Mouse (Mus musculus) heart, embryonic 13.5 days (tissue): Measurements from ENCODE around the gene Dram1. TPM values are rescaled to one million over a fixed set of nuclear protein-coding genes. Genes with fewer than 3 reads are reported as not detected.

Source experiments
- ATAC-seq: fragments of 200-750 bp; cut with Nextera tagmentation; 2 replicates; pipeline ENCODE4 v1.8.0; 2017; ENCODE audit warnings: moderate TSS enrichment; ENCODE audit not compliant: insufficient number of reproducible peaks, low FRiP score, low TSS enrichment; ENCODE audit errors: extremely low read depth
- H3K27ac ChIP-seq: fragments of 300-500 bp; sonication (generic); replicated peaks from 2 replicates; pipeline ENCODE4 v1.5.1; 2015; ENCODE audit warnings: moderate library complexity, mild to moderate bottlenecking, inconsistent platforms
- H3K27me3 ChIP-seq: fragments of 300-500 bp; sonication (generic); replicated peaks from 2 replicates; pipeline ENCODE4 v1.6.1; 2015; ENCODE audit warnings: mild to moderate bottlenecking, inconsistent platforms
- H3K36me3 ChIP-seq: fragments of 300-500 bp; sonication (generic); 2 replicates; pipeline ENCODE4 v1.6.1; 2015; ENCODE audit warnings: mild to moderate bottlenecking, inconsistent platforms
- H3K4me1 ChIP-seq: fragments of 300-500 bp; sonication (generic); 2 replicates; pipeline ENCODE4 v1.6.1; 2015; ENCODE audit warnings: inconsistent platforms
- H3K4me2 ChIP-seq: fragments of 300-500 bp; sonication (generic); 2 replicates; pipeline ENCODE4 v1.6.1; 2015; ENCODE audit warnings: inconsistent platforms, mild to moderate bottlenecking, moderate library complexity
- H3K4me3 ChIP-seq: fragments of 300-500 bp; sonication (generic); 2 replicates; pipeline ENCODE4 v1.5.1; 2015; ENCODE audit warnings: moderate library complexity, mild to moderate bottlenecking, inconsistent platforms
- H3K9ac ChIP-seq: fragments of 300-500 bp; sonication (generic); 2 replicates; pipeline ENCODE4 v1.6.1; 2015; ENCODE audit warnings: inconsistent platforms, mild to moderate bottlenecking, moderate library complexity
- H3K9me3 ChIP-seq: fragments of 300-500 bp; sonication (generic); 2 replicates; pipeline ENCODE4 v1.6.1; 2016; ENCODE audit warnings: inconsistent platforms
- WGBS: fragments of 180-500 bp; shearing (Covaris S2); methylation state at CpG from one replicate; pipeline ENCODE4 v1.1.7; 2015; ENCODE audit warnings: mixed read lengths; 5-methylcytosine and 5-hydroxymethylcytosine counted together
- polyA plus RNA-seq: library from polyadenylated mRNA; unstranded; fragments of >200 nt; fragmentation: Nextera tagmentation; extraction: Ambion mirVana; gene quantifications from 2 replicates; pipeline ENCODE4 v1.2.1, GENCODE M21; 2015

The Dram1 gene
- polyA plus RNA-seq, 1 experiment from 2014 or later, result 1.4 TPM

DNA sequence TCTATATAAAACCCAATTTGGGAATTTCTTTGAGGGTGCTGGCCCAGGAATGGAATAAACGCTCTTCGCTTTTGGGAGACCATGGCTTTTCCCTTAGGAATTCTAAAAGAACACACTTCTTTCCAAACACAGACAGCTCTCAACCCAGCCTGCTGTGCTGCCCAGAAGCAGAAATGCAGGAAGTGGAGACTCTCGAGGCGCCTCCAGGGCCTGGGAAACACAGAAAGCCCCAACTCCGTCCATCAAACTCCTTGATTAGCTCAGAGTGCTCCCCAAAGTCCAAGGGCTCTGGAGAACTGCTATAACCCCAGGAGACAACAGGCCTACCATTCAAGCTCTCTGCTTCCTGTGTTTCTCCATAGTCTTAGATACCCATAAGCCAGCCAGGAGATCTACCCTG is 61.7 kb downstream of the Dram1 start:
- no peaks in the 10 kb centered on the region for H3K36me3 ChIP-seq
- H3K9me3 ChIP-seq, result no peaks in the 10 kb centered on the region
- H3K4me3 ChIP-seq, result no peak overlapping the region
- H3K27me3 ChIP-seq, result no peaks in the 10 kb centered on the region
- ATAC-seq, result no peak
- no peak overlapping the region for H3K4me2 ChIP-seq
- peaks cover 11% of the 10 kb centered on the region for H3K4me1 ChIP-seq
- H3K27ac ChIP-seq, result no peak overlapping the region
- WGBS, result 80% methylated on average over 5 of the region's 5 CpGs
- H3K9ac ChIP-seq, result no peak overlapping the region

- Histone ChIP-seq H3K9ac (no peak overlapping the region), H3K4me1 (no peaks in the 10 kb centered on the region), H3K9me3 (no peaks in the 10 kb centered on the region), H3K27me3 (no peaks in the 10 kb centered on the region), H3K4me3 (no peak overlapping the region), H3K4me2 (no peak overlapping the region), H3K36me3 (no peaks in the 10 kb centered on the region), H3K27ac (no peak overlapping the region)
- ATAC-seq, result no peak
- 80% methylated on average over 5 of the region's 5 CpGs for WGBS
Measured at GRCm38 (mm10) chr10:88314841-88315240, 64.0 kb downstream of the Dram1 start.

DNA sequence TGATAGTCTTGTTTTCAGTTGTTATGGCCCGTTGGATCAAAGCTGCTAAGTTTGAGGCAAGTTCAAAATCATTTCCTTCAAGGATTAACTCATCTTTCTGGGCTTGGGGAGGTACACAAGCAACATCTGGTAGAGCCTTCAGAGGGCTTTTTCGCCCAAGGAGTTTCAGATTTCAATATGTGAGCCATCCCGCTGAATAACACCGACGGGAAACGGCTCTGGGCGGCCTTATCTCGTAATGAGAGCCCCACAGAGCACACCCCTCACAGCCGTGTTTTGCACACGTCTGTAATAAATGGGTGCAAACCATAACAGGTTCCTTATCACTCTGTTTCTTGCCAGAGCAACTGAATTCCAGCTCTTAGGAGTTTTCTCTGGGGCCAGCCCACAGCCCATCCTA is 69.0 kb downstream of the Dram1 start:
- no peaks in the 10 kb centered on the region for H3K9me3 ChIP-seq
- H3K4me3 ChIP-seq, result no peak overlapping the region
- 59% methylated on average over 10 of the region's 10 CpGs for WGBS
- H3K4me2 ChIP-seq, result no peak overlapping the region
- H3K27ac ChIP-seq, result no peak overlapping the region
- no peaks in the 10 kb centered on the region for H3K36me3 ChIP-seq
- ATAC-seq, result no peak
- H3K27me3 ChIP-seq, result no peaks in the 10 kb centered on the region
- H3K9ac ChIP-seq, result no peak overlapping the region
- H3K4me1 ChIP-seq, result no peaks in the 10 kb centered on the region

- 78% methylated on average over 3 of the region's 3 CpGs for WGBS
- H3K36me3 ChIP-seq, result no peaks in the 10 kb centered on the region
- no peak for ATAC-seq
Measured at GRCm38 (mm10) chr10:88306235-88306634, 72.6 kb downstream of the Dram1 start.

GRCm38 (mm10) chr10:88304302-88304701 is 74.6 kb downstream of the Dram1 start:
- ATAC-seq, result no peak
- 7% methylated on average over 4 of the region's 4 CpGs for WGBS
- H3K9ac ChIP-seq, result no peak overlapping the region

More at GRCm38 (mm10) chr10:88306235-88306634, 72.6 kb downstream of the Dram1 start:
- no peaks in the 10 kb centered on the region for H3K27me3 ChIP-seq
- H3K9me3 ChIP-seq, result no peaks in the 10 kb centered on the region
- no peak overlapping the region for H3K27ac ChIP-seq
- no peak overlapping the region for H3K4me2 ChIP-seq
- H3K4me3 ChIP-seq, result no peak overlapping the region
- no peaks in the 10 kb centered on the region for H3K4me1 ChIP-seq
- H3K9ac ChIP-seq, result no peak overlapping the region

DNA sequence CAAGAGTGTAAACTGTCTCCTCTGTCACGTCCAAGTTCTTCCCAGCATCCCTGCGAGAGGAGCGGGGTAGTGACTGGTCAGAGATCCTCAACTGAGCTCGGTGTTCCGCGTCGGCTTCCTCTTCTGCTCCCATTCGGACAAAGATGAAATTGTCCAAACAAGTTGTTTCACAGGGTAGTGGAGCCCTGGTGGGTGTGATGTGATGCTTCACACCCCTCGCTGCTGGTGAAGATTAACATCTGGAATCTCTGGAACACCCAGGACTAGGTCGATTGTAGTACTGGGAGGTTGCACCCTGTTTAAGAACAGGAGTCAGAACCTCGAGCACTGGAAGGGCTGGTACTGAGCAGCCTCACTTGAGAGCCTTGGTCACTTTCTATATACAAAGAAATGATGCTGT is 75.8 kb downstream of the Dram1 start:
- no peak overlapping the region for H3K4me2 ChIP-seq
- H3K36me3 ChIP-seq, result no peaks in the 10 kb centered on the region
- ATAC-seq, result no peak
- peaks cover 5% of the 10 kb centered on the region; the same call in 1 of the 2 replicates for H3K9me3 ChIP-seq
- WGBS, result 62% methylated on average over 11 of the region's 11 CpGs
- H3K27ac ChIP-seq, result no peak overlapping the region
- H3K27me3 ChIP-seq, result no peaks in the 10 kb centered on the region
- H3K4me3 ChIP-seq, result no peak overlapping the region
- no peak overlapping the region for H3K9ac ChIP-seq
- H3K4me1 ChIP-seq, result no peaks in the 10 kb centered on the region

More at GRCm38 (mm10) chr10:88304302-88304701, 74.6 kb downstream of the Dram1 start:
- H3K4me3 ChIP-seq, result no peak overlapping the region
- H3K27ac ChIP-seq, result no peak overlapping the region
- H3K4me2 ChIP-seq, result no peak overlapping the region
- H3K4me1 ChIP-seq, result no peaks in the 10 kb centered on the region
- H3K36me3 ChIP-seq, result no peaks in the 10 kb centered on the region
- H3K27me3 ChIP-seq, result no peaks in the 10 kb centered on the region
- no peaks in the 10 kb centered on the region; the same call in 1 of the 2 replicates for H3K9me3 ChIP-seq

DNA sequence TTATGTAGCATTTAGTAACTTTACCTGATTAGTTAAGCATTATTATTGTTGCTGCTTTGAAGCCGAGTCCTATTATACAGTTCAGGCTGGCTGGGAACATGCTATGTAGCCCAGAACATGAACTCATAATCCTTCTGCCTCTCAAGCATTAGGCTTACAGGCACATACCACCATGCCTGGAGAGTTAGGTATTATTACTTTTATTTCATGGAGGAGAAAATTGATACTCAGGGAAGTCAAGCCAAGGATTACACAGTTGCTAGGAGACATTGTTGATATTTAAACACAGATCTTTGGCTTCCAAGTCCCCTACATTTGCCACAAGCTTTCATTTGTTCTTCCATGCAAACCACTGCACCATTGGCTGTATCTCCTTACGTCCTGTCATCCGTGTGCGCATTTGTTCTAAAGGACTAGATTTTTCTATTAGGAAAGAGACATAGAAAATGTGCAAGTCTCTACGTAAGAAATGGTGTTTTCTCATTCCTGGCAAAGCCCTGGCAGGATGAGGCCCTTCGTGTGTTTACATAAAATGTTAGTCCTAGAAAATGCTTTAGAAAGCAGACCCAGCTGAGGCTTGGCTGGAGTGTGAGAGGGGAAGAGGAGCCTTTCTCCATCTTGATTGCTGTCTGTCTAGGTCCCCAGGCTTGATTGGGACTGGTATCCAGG is 76.9 kb downstream of the Dram1 start:
- H3K27me3 ChIP-seq, result no peaks in the 10 kb centered on the region
- WGBS, result 79% methylated on average over 6 of the region's 6 CpGs
- no peaks in the 10 kb centered on the region for H3K4me1 ChIP-seq
- peaks cover 5% of the 10 kb centered on the region; the same call in 1 of the 2 replicates for H3K9me3 ChIP-seq
- no peak for ATAC-seq
- no peak overlapping the region for H3K9ac ChIP-seq
- H3K4me2 ChIP-seq, result no peak overlapping the region
- no peaks in the 10 kb centered on the region for H3K36me3 ChIP-seq
- no peak overlapping the region for H3K4me3 ChIP-seq
- H3K27ac ChIP-seq, result no peak overlapping the region

DNA sequence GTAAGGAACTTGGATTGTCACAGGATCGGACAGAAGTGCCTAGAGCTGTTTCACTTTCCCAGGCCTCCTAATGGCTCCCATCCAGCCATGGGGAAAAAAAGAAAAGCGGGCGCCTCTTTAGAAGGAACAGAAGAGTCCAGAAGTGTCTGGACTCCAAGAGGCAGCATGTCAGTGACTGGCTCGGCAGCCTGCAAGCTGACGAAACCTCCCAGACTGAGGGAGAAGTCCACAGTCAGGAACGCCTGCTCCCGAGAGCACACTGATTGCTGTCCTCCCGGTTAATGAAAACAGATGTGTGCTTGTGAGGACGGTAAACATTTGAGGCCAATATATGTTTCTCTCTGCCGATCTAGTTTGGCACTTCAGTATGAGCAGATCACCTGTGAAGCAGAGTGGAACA is 81.9 kb downstream of the Dram1 start:
- no peaks in the 10 kb centered on the region for H3K4me1 ChIP-seq
- H3K27ac ChIP-seq, result no peak overlapping the region
- H3K9ac ChIP-seq, result no peak overlapping the region
- WGBS, result 59% methylated on average over 10 of the region's 10 CpGs
- no peak overlapping the region for H3K4me2 ChIP-seq
- H3K27me3 ChIP-seq, result no peaks in the 10 kb centered on the region
- H3K36me3 ChIP-seq, result no peaks in the 10 kb centered on the region
- H3K9me3 ChIP-seq, result peaks cover 5% of the 10 kb centered on the region; the same call in 1 of the 2 replicates
- no peak for ATAC-seq
- H3K4me3 ChIP-seq, result no peak overlapping the region

DNA sequence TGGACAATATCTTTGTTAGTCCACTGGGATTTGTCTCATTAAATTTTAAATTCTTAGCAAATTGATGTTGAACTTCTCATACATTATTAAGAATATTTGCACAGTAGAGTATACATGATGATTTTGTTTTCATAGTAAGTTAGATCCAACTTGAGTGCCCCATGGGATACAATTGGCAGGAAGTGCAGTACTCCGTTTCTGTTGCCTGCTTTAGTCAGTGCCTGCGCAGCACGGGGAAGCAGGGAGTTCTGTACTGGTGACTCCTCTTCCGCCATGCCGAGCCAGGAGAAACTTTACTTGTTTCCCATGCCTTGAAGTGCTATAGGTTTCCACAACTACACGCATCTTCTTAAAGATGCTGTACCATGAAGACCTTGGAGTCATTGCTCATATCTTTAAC is 83.8 kb downstream of the Dram1 start:
- no peak overlapping the region for H3K4me3 ChIP-seq
- H3K27ac ChIP-seq, result no peak overlapping the region
- no peaks in the 10 kb centered on the region for H3K4me1 ChIP-seq
- no peak overlapping the region for H3K9ac ChIP-seq
- ATAC-seq, result no peak
- 77% methylated on average over 6 of the region's 6 CpGs for WGBS
- no peak overlapping the region for H3K4me2 ChIP-seq
- no peaks in the 10 kb centered on the region for H3K27me3 ChIP-seq
- no peaks in the 10 kb centered on the region for H3K36me3 ChIP-seq
- H3K9me3 ChIP-seq, result peaks cover 5% of the 10 kb centered on the region; the same call in 1 of the 2 replicates

DNA sequence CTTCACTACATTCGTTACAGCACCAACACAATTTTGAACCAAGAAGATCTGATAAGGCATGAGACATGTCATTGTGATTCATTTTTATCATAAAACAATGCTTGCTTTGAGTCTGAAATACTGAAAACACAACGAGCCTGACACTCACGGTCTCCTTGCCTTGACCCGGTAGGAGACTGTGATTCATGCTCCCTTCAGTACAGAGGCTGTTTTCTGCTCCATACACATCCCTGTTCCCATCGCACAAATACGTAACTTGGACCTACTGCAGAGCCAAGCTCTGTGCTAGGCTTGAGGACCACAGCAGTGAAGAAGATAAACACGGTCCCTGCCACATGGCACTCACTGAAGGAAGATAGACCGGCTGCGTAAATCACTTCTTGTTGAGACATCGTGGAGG is 90.8 kb downstream of the Dram1 start:
- Histone ChIP-seq H3K27me3 (no peaks in the 10 kb centered on the region), H3K4me2 (no peak overlapping the region), H3K9ac (no peak overlapping the region), H3K4me1 (no peaks in the 10 kb centered on the region), H3K4me3 (no peak overlapping the region), H3K36me3 (no peaks in the 10 kb centered on the region), H3K9me3 (no peaks in the 10 kb centered on the region), H3K27ac (no peak overlapping the region)
- 77% methylated on average over 10 of the region's 10 CpGs for WGBS
- no peak for ATAC-seq

- ATAC-seq, result no peak
- Histone ChIP-seq H3K9ac (no peak overlapping the region), H3K36me3 (no peaks in the 10 kb centered on the region), H3K27ac (no peak overlapping the region), H3K4me3 (no peak overlapping the region), H3K4me1 (no peaks in the 10 kb centered on the region), H3K27me3 (no peaks in the 10 kb centered on the region), H3K4me2 (no peak overlapping the region), H3K9me3 (no peaks in the 10 kb centered on the region)
- 70% methylated on average over 8 of the region's 8 CpGs for WGBS
Measured at GRCm38 (mm10) chr10:88287261-88287660, 91.6 kb downstream of the Dram1 start.

DNA sequence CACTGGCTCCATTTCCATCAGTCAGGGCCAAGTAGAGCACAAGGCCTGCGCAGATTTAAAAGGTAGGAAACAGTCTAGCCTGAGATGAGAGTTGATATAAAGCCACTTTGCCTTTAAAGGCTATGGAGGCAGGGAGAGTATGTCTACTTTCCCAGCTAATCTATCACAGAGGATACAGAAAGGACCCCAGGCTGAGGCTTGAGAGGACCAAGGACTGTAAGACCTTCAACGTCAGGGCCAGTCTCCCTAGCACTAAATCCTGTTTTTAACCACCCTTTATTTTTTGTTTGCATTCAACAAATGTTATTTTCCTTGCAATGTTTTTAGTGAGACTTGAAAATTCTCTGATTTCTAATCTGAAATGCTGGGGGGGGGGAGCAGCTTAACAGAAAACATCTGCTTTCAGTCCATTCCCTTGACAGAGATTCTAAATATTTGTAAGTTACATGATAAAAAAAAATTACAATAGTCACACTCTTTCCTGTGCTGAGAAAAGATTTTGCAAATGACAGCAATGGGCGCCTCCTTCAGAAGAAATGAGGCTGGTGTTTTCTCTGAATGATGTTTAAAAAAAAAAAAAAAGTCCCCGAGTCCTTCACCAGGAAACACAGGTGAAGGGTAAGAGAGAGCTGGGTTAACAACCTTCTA is 94.4 kb downstream of the Dram1 start:
- Histone ChIP-seq H3K4me3 (no peak overlapping the region), H3K27me3 (no peaks in the 10 kb centered on the region), H3K9me3 (no peaks in the 10 kb centered on the region), H3K27ac (no peak overlapping the region), H3K36me3 (no peaks in the 10 kb centered on the region), H3K4me1 (no peaks in the 10 kb centered on the region), H3K9ac (no peak overlapping the region), H3K4me2 (no peak overlapping the region)
- 72% methylated on average over 4 of the region's 4 CpGs for WGBS
- ATAC-seq, result no peak
